Mouse (Mus musculus) ES-E14 (cell line): ENCODE results near the gene Aqp7. TPM values are rescaled to one million over a fixed set of nuclear protein-coding genes. Genes with fewer than 3 reads are reported as not detected.

ENCODE experiments used
- DNase-seq: peaks from one replicate; pipeline ENCODE4 v3.0.0-alpha.2; 2013; ENCODE audit warnings: low read depth, low spot score
- H3K27ac ChIP-seq: 2 replicates; pipeline ENCODE4 v1.5.1; 2012; ENCODE audit warnings: low read depth, mild to moderate bottlenecking, low read length, moderate library complexity, mixed read lengths; ENCODE audit not compliant: poor library complexity, insufficient read depth, severe bottlenecking
- H3K36me3 ChIP-seq: 2 replicates; pipeline ENCODE4 v1.6.1; 2012; ENCODE audit warnings: mild to moderate bottlenecking, low read length, moderate library complexity, mixed read lengths; ENCODE audit not compliant: control insufficient read depth, poor library complexity, insufficient read depth, severe bottlenecking
- H3K4me1 ChIP-seq, 2 experiments: fragments of 150-350 bp in 1 of 2; sonication (generic) in 1 of 2; 2 replicates each; pipeline ENCODE4 v1.6.1; 2012; ENCODE audit warnings: low read length in 2 of 2, mild to moderate bottlenecking in 1 of 2, mixed read lengths in 1 of 2; ENCODE audit not compliant: control insufficient read depth in 2 of 2, insufficient read depth in 2 of 2, poor library complexity in 1 of 2
- H3K4me3 ChIP-seq, 2 experiments: fragments of 150-350 bp in 1 of 2; sonication (generic) in 1 of 2; 2 replicates each; pipeline ENCODE4 v1.5.1; 2012; ENCODE audit warnings: low read length in 2 of 2, low read depth in 1 of 2, mild to moderate bottlenecking in 1 of 2, mixed read lengths in 1 of 2; ENCODE audit not compliant: insufficient read depth in 1 of 2, poor library complexity in 1 of 2, severe bottlenecking in 1 of 2
- H3K9ac ChIP-seq: 2 replicates; pipeline ENCODE4 v1.6.1; 2012; ENCODE audit warnings: low read depth, mild to moderate bottlenecking, low read length, mixed read lengths; ENCODE audit not compliant: poor library complexity, insufficient read depth, severe bottlenecking
- H3K9me3 ChIP-seq: fragments of 150-350 bp; sonication (generic); 2 replicates; pipeline ENCODE4 v1.6.1; 2012; ENCODE audit warnings: low read depth, mild to moderate bottlenecking, low read length; ENCODE audit not compliant: control insufficient read depth, insufficient read depth
- CHD2 ChIP-seq: IDR thresholded peaks from 2 replicates; pipeline ENCODE4 v1.6.1; 2014; ENCODE audit warnings: mild to moderate bottlenecking, low read depth, low read length, inconsistent platforms
- HCFC1 ChIP-seq: IDR thresholded peaks from 2 replicates; pipeline ENCODE4 v1.6.1; 2012; ENCODE audit warnings: low read length, inconsistent platforms, borderline replicate concordance; ENCODE audit not compliant: insufficient read depth
- MAFK ChIP-seq: IDR thresholded peaks from 2 replicates; pipeline ENCODE4 v1.6.1; 2014; ENCODE audit warnings: mild to moderate bottlenecking, low read depth, low read length, inconsistent platforms; ENCODE audit not compliant: insufficient read depth
- ZC3H11A ChIP-seq: IDR thresholded peaks from 2 replicates; pipeline ENCODE4 v1.6.1; 2012; ENCODE audit warnings: low read depth, mild to moderate bottlenecking, inconsistent platforms, low read length, borderline replicate concordance
- ZNF384 ChIP-seq: IDR thresholded peaks from 2 replicates; pipeline ENCODE4 v1.6.1; 2012; ENCODE audit warnings: low read depth, low read length, inconsistent platforms
- in situ Hi-C, 2 experiments: fragments of 600-800 bp; cut with MboI; formaldehyde crosslinking; loops; one replicate each; pipeline ENCODE4 v1.15.1; 2025; ENCODE audit warnings: low sequenced_read_pairs in 2 of 2, inconsistent platforms in 1 of 2; ENCODE audit not compliant: unreplicated experiment in 2 of 2
- total RNA-seq: library from RNA; depleted of rRNA; stranded (reverse); fragments of 300-350 nt; gene quantifications from 2 replicates; pipeline ENCODE4 v1.2.3, GENCODE M21; 2012

Gene Aqp7
- total RNA-seq, 1 experiment, result not detected

DNA sequence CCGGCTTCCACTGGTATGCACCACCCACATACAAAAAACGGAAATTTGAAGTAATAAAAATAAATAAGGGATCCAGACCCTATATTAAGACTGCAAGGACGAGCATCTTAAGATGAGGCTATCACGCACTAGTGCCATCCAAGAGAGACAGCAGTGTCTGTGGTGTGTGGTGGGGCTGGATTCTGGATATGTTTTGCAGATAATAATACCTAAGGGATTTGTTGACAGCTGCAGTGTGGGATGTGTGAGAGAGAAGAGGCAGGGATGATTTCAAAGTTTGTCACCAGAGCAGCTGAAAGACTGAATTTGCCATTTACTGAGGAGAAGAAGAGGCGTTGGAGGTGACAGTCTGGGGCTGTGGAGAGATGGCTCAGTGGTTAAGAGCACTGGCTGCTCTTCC, 18.6 kb downstream of the Aqp7 start:
- H3K9ac ChIP-seq, result no peak overlapping the region
- H3K4me1 ChIP-seq, result peaks cover 0 to 23% of the 10 kb centered on the region in 2 experiments; a peak in 2 of 4 replicates
- no peak overlapping the region for H3K27ac ChIP-seq
- no peak for TF ChIP-seq HCFC1
- no peak for TF ChIP-seq ZC3H11A
- TF ChIP-seq CHD2, result no peak
- no peak for TF ChIP-seq MAFK
- no peak for TF ChIP-seq ZNF384
- peaks cover 9% of the 10 kb centered on the region for H3K36me3 ChIP-seq
- H3K4me3 ChIP-seq, result no peak overlapping the region
- in situ Hi-C loops, result no loop called here
- no peak for DNase-seq
- H3K9me3 ChIP-seq, result no peaks in the 10 kb centered on the region

DNA sequence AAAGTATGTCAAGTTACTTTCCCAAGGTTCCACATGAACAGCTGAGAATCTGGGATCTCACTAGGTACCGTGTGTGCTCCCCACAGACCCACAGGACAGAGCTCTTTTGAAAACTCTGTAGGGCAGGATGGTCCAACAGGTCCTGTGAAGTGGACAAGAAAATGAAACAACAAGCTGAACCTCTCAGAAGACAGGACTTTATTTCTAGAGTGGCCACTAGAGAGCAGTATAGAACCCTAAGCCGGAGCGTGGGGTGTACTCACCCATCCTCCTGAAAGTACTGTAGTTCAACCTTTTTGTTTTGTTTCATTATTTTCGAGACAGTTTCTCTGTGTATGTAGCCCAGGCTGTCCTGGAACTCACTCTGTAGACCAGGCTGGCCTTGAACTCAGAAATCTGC, 19.7 kb downstream of the Aqp7 start:
- Histone ChIP-seq H3K36me3 (peaks cover 20% of the 10 kb centered on the region), H3K9ac (no peak overlapping the region), H3K9me3 (no peaks in the 10 kb centered on the region), H3K4me3 (no peak overlapping the region), H3K4me1 (peaks cover 0 to 25% of the 10 kb centered on the region in 2 experiments; a peak in 2 of 4 replicates), H3K27ac (no peak overlapping the region)
- no peak for TF ChIP-seq MAFK
- TF ChIP-seq ZC3H11A, result no peak
- TF ChIP-seq HCFC1, result no peak
- TF ChIP-seq CHD2, result no peak
- no peak for TF ChIP-seq ZNF384
- in situ Hi-C loops, result no loop called here
- DNase-seq, result peak; percentile 36

DNA sequence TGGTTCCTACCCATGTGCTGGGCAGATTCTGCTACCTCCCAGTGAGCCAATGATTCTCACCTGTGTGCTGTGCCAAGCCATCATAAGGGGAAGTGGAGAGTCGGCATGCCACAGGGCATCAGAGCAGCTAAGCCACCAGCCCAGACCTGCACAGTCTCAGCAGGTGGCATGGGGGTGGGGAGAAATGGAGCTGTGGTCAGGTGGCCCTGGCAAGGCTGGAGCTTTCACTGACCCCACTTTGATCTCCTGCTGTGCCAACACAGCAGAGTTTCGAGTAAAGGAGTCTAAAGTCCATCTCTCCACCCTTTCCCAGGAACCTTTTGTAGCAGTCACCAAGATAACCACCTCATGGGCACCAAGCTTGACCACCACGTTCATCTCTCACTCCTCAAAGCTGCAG, 20.1 kb downstream of the Aqp7 start:
- peaks cover 23% of the 10 kb centered on the region for H3K36me3 ChIP-seq

DNA sequence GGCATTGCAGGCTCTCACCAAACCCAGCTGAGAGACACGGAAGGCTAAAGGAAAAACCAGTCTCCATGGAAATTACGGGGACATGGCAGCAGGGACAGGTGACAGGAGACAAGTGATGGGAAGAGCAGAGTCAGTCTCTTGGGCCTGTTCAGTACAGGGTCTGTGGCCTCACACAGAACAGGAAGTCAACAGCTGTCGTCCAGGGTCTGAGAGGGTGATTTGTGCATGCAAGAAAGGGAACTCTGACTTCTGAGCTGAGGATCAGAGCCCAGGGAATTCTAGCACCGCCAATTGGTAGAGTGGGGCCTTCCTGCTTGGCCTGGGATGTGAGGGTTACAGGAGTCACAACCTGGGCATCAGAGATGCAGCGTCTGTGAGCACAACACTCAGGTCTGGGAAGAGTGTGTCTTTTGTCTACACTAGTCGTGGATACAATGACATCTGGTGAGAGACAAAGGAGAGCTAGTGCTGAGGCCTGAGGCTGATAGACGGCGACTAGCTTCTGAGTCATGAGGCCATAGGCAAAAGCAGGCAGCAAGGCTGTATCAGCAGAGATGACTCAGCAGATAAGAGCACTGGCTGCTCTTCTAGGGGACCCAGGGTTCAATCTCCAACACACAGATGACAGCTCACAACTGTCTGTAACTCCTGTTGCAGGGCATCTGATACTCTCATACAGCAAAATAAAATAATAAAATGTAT, 21.7 kb downstream of the Aqp7 start:
- in situ Hi-C loops, result no loop called here
- Histone ChIP-seq H3K36me3 (peaks cover 34% of the 10 kb centered on the region), H3K9ac (no peak overlapping the region), H3K4me3 (no peak overlapping the region), H3K4me1 (peaks cover 0 to 18% of the 10 kb centered on the region in 2 experiments; a peak in 2 of 4 replicates), H3K9me3 (no peaks in the 10 kb centered on the region), H3K27ac (peak overlapping the region; percentile 38)
- TF ChIP-seq MAFK (peak; percentile 97), ZC3H11A (no peak), ZNF384 (no peak), CHD2 (no peak), HCFC1 (no peak)
- DNase-seq, result peak; percentile 30

More for the DNA sequence above, 20.1 kb downstream of the Aqp7 start:
- in situ Hi-C loops, result no loop called here
- no peaks in the 10 kb centered on the region for H3K9me3 ChIP-seq
- H3K4me1 ChIP-seq, result peaks cover 0 to 25% of the 10 kb centered on the region in 2 experiments; a peak in 2 of 4 replicates
- DNase-seq, result no peak
- H3K27ac ChIP-seq, result no peak overlapping the region
- no peak overlapping the region for H3K4me3 ChIP-seq
- H3K9ac ChIP-seq, result no peak overlapping the region
- no peak for TF ChIP-seq HCFC1
- TF ChIP-seq MAFK, result no peak
- TF ChIP-seq ZC3H11A, result no peak
- TF ChIP-seq ZNF384, result no peak
- no peak for TF ChIP-seq CHD2
